Mouse (Mus musculus): ENCODE data around the gene Dph1. TPM values are rescaled to one million over a fixed set of nuclear protein-coding genes. Genes with fewer than 3 reads are reported as not detected.
A peak's percentile ranks its signal among the peaks of the same experiment; 100 is the strongest.

The Dph1 gene
- polyA plus RNA-seq, 1 experiment from 2014 or later, result 22.5 TPM

GRCm38 (mm10) chr11:75224835-75225234, 33.8 kb upstream of the Dph1 start:
- H3K4me1 ChIP-seq (ENCODE audit: control insufficient read depth, insufficient read depth, low read length), result no peaks in the 10 kb centered on the region
- WGBS, result 86% methylated on average over 4 of the region's 4 CpGs
- H3K9me3 ChIP-seq (ENCODE audit: control insufficient read depth, low read length), result no peaks in the 10 kb centered on the region
- ATAC-seq (ENCODE audit: low read depth) (no peak), DNase-seq (ENCODE audit: low spot score) (no peak)
- no peaks in the 10 kb centered on the region for H3K36me3 ChIP-seq (ENCODE audit: control insufficient read depth, insufficient read depth, low read length)
- no peak overlapping the region for H3K4me2 ChIP-seq (ENCODE audit: low read depth, low read length)
- no peak overlapping the region for H3K27ac ChIP-seq (replicated peaks; ENCODE audit: low read depth, low read length)
- no peak overlapping the region for H3K9ac ChIP-seq (ENCODE audit: low read depth, low read length)
- no peaks in the 10 kb centered on the region for H3K27me3 ChIP-seq (replicated peaks; ENCODE audit: control insufficient read depth, insufficient read depth, low read length)
- H3K4me3 ChIP-seq (ENCODE audit: low read depth, low read length), result no peak overlapping the region

GRCm38 (mm10) chr11:75224062-75224461, 33.0 kb upstream of the Dph1 start:
- WGBS, result 81% methylated on average over 12 of the region's 12 CpGs
- no peaks in the 10 kb centered on the region for H3K9me3 ChIP-seq (ENCODE audit: control insufficient read depth, low read length)
- H3K4me2 ChIP-seq (ENCODE audit: low read depth, low read length), result no peak overlapping the region
- DNase-seq (ENCODE audit: low spot score) (no peak), ATAC-seq (ENCODE audit: low read depth) (no peak)
- H3K4me1 ChIP-seq (ENCODE audit: control insufficient read depth, insufficient read depth, low read length), result no peaks in the 10 kb centered on the region
- H3K27me3 ChIP-seq (replicated peaks; ENCODE audit: control insufficient read depth, insufficient read depth, low read length), result no peaks in the 10 kb centered on the region
- no peak overlapping the region for H3K4me3 ChIP-seq (ENCODE audit: low read depth, low read length)
- H3K9ac ChIP-seq (ENCODE audit: low read depth, low read length), result no peak overlapping the region
- no peaks in the 10 kb centered on the region for H3K36me3 ChIP-seq (ENCODE audit: control insufficient read depth, insufficient read depth, low read length)
- H3K27ac ChIP-seq (replicated peaks; ENCODE audit: low read depth, low read length), result no peak overlapping the region

- no peak overlapping the region for H3K4me2 ChIP-seq (ENCODE audit: low read depth, low read length)
- no peaks in the 10 kb centered on the region for H3K36me3 ChIP-seq (ENCODE audit: control insufficient read depth, insufficient read depth, low read length)
These were observed 29.6 kb upstream of the Dph1 start for GRCm38 (mm10) chr11:75220517-75221145.

GRCm38 (mm10) chr11:75220115-75220514, 29.1 kb upstream of the Dph1 start:
- no peak overlapping the region for H3K4me2 ChIP-seq (ENCODE audit: low read depth, low read length)

More at GRCm38 (mm10) chr11:75220517-75221145, 29.6 kb upstream of the Dph1 start:
- ATAC-seq (ENCODE audit: low read depth), result no peak
- Histone ChIP-seq H3K4me1 (ENCODE audit: control insufficient read depth, insufficient read depth, low read length) (no peaks in the 10 kb centered on the region), H3K27me3 (replicated peaks; ENCODE audit: control insufficient read depth, insufficient read depth, low read length) (no peaks in the 10 kb centered on the region), H3K9ac (ENCODE audit: low read depth, low read length) (no peak overlapping the region), H3K9me3 (ENCODE audit: control insufficient read depth, low read length) (no peaks in the 10 kb centered on the region), H3K27ac (replicated peaks; ENCODE audit: low read depth, low read length) (no peak overlapping the region), H3K4me3 (ENCODE audit: low read depth, low read length) (no peak overlapping the region)
- no peak for DNase-seq (ENCODE audit: low spot score)
- WGBS, result 49% methylated on average over 4 of the region's 6 CpGs

GRCm38 (mm10) chr11:75214081-75214950, 23.3 kb upstream of the Dph1 start:
- H3K4me2 ChIP-seq (ENCODE audit: low read depth, low read length), result peak overlapping the region; percentile 59
- 24% methylated on average over 9 of the region's 13 CpGs for WGBS
- H3K27me3 ChIP-seq (replicated peaks; ENCODE audit: control insufficient read depth, insufficient read depth, low read length), result no peaks in the 10 kb centered on the region
- ATAC-seq (ENCODE audit: low read depth) (peak; percentile 11; the same call in 1 of the 2 replicates), DNase-seq (ENCODE audit: low spot score) (no peak)
- H3K9me3 ChIP-seq (ENCODE audit: control insufficient read depth, low read length), result no peaks in the 10 kb centered on the region
- no peaks in the 10 kb centered on the region for H3K36me3 ChIP-seq (ENCODE audit: control insufficient read depth, insufficient read depth, low read length)
- H3K9ac ChIP-seq (ENCODE audit: low read depth, low read length), result peak overlapping the region; percentile 65
- H3K4me1 ChIP-seq (ENCODE audit: control insufficient read depth, insufficient read depth, low read length), result peaks cover 27% of the 10 kb centered on the region
- peak overlapping the region; percentile 30 for H3K4me3 ChIP-seq (ENCODE audit: low read depth, low read length)
- H3K27ac ChIP-seq (replicated peaks; ENCODE audit: low read depth, low read length), result no peak overlapping the region

More at GRCm38 (mm10) chr11:75220115-75220514, 29.1 kb upstream of the Dph1 start:
- Histone ChIP-seq H3K9ac (ENCODE audit: low read depth, low read length) (no peak overlapping the region), H3K4me3 (ENCODE audit: low read depth, low read length) (no peak overlapping the region), H3K27me3 (replicated peaks; ENCODE audit: control insufficient read depth, insufficient read depth, low read length) (no peaks in the 10 kb centered on the region), H3K4me1 (ENCODE audit: control insufficient read depth, insufficient read depth, low read length) (no peaks in the 10 kb centered on the region), H3K27ac (replicated peaks; ENCODE audit: low read depth, low read length) (no peak overlapping the region), H3K36me3 (ENCODE audit: control insufficient read depth, insufficient read depth, low read length) (no peaks in the 10 kb centered on the region), H3K9me3 (ENCODE audit: control insufficient read depth, low read length) (no peaks in the 10 kb centered on the region)
- ATAC-seq (ENCODE audit: low read depth) (no peak), DNase-seq (ENCODE audit: low spot score) (no peak)
- WGBS, result 47% methylated on average over 9 of the region's 9 CpGs

- peak; percentile 68 for DNase-seq (ENCODE audit: low spot score)
These were observed 22.5 kb upstream of the Dph1 start for GRCm38 (mm10) chr11:75213372-75214080.

GRCm38 (mm10) chr11:75212876-75213275, 21.8 kb upstream of the Dph1 start:
- 47% methylated on average over 3 of the region's 3 CpGs for WGBS

More at GRCm38 (mm10) chr11:75213372-75214080, 22.5 kb upstream of the Dph1 start:
- 5% methylated on average over 23 of the region's 35 CpGs for WGBS
- Histone ChIP-seq H3K4me1 (ENCODE audit: control insufficient read depth, insufficient read depth, low read length) (peaks cover 27% of the 10 kb centered on the region), H3K9me3 (ENCODE audit: control insufficient read depth, low read length) (no peaks in the 10 kb centered on the region), H3K27ac (replicated peaks; ENCODE audit: low read depth, low read length) (no peak overlapping the region), H3K36me3 (ENCODE audit: control insufficient read depth, insufficient read depth, low read length) (no peaks in the 10 kb centered on the region), H3K27me3 (replicated peaks; ENCODE audit: control insufficient read depth, insufficient read depth, low read length) (no peaks in the 10 kb centered on the region), H3K9ac (ENCODE audit: low read depth, low read length) (peak overlapping the region; percentile 65), H3K4me3 (ENCODE audit: low read depth, low read length) (peak overlapping the region; percentile 30), H3K4me2 (ENCODE audit: low read depth, low read length) (peak overlapping the region; percentile 59)
- ATAC-seq (ENCODE audit: low read depth), result peak; percentile 62

GRCm38 (mm10) chr11:75212031-75212667, 21.1 kb upstream of the Dph1 start:
- Histone ChIP-seq H3K4me2 (ENCODE audit: low read depth, low read length) (no peak overlapping the region), H3K36me3 (ENCODE audit: control insufficient read depth, insufficient read depth, low read length) (no peaks in the 10 kb centered on the region), H3K9ac (ENCODE audit: low read depth, low read length) (no peak overlapping the region), H3K4me1 (ENCODE audit: control insufficient read depth, insufficient read depth, low read length) (peaks cover 27% of the 10 kb centered on the region), H3K9me3 (ENCODE audit: control insufficient read depth, low read length) (no peaks in the 10 kb centered on the region), H3K27ac (replicated peaks; ENCODE audit: low read depth, low read length) (0 out of 2 replicates have a peak overlapping the region, but pooled peaks have one; percentile 21), H3K4me3 (ENCODE audit: low read depth, low read length) (no peak overlapping the region), H3K27me3 (replicated peaks; ENCODE audit: control insufficient read depth, insufficient read depth, low read length) (no peaks in the 10 kb centered on the region)
- DNase-seq (ENCODE audit: low spot score) (no peak), ATAC-seq (ENCODE audit: low read depth) (no peak)
- WGBS, result 49% methylated on average over 8 of the region's 8 CpGs

More at GRCm38 (mm10) chr11:75212876-75213275, 21.8 kb upstream of the Dph1 start:
- Histone ChIP-seq H3K4me2 (ENCODE audit: low read depth, low read length) (no peak overlapping the region), H3K36me3 (ENCODE audit: control insufficient read depth, insufficient read depth, low read length) (no peaks in the 10 kb centered on the region), H3K9ac (ENCODE audit: low read depth, low read length) (no peak overlapping the region), H3K27me3 (replicated peaks; ENCODE audit: control insufficient read depth, insufficient read depth, low read length) (no peaks in the 10 kb centered on the region), H3K4me3 (ENCODE audit: low read depth, low read length) (no peak overlapping the region), H3K27ac (replicated peaks; ENCODE audit: low read depth, low read length) (no peak overlapping the region), H3K4me1 (ENCODE audit: control insufficient read depth, insufficient read depth, low read length) (peaks cover 27% of the 10 kb centered on the region), H3K9me3 (ENCODE audit: control insufficient read depth, low read length) (no peaks in the 10 kb centered on the region)
- ATAC-seq (ENCODE audit: low read depth), result no peak
- DNase-seq (ENCODE audit: low spot score), result no peak

All from embryonic facial prominence, embryonic 14.5 days (tissue).